Comparison of ENCODE assay signal across 1 mouse cellular context in the genomic region with DNA sequence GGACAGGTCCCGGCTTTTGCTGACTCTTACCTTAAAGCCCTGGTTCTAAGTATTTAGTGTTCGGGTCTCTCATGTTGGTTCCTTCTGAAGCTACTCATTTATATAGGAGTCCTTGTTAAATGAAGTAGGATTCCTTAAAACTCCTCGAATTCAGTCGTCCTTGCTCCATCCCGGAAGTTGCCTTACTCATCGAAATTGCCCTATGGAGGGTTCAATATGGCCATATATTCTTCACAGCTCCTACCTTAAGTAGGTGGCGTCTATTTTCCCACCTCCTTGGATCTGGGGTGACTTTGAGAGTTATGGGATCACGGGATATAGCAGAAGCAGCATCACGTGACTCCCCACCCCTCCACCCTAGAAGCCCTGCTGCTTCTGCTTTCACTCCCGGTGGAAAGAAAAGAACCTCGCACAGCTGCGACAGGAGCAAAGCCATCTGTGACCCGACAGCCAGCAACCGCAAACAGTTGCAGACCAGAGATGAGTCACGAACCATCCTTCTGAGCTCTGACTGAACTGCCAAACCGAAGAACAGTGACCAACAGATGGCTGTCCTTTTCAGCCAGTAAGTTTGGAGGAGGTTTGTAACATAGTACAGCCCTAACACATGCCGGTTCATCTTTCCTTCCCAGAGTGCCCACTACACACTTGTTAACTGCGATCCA.
TF ChIP-seq lines count a peak whose summit lies in the region.

No protein-coding gene starts in this region.

TF ChIP-seq in CH12.LX, 34 proteins besides CTCF, POLR2A, EP300 and RAD21 (continued from another document):
- TF ChIP-seq SIN3A (IDR thresholded peaks at IDR 0.05; ENCODE audit: low read length) = peak; percentile 96
- peak; percentile 92 for TF ChIP-seq MEF2A (IDR thresholded peaks at IDR 0.05; ENCODE audit: borderline replicate concordance, low read depth, low read length)
- 0 out of 2 replicates have a peak, but pooled peaks have one; percentile 57 for TF ChIP-seq UBTF (IDR thresholded peaks at IDR 0.05; ENCODE audit: low read depth, low read length)
- peak; percentile 100 for TF ChIP-seq TCF12 (IDR thresholded peaks at IDR 0.05; ENCODE audit: low read depth, low read length)
- no peak for TF ChIP-seq ZC3H11A (IDR thresholded peaks at IDR 0.05; ENCODE audit: low read depth, low read length)
- TF ChIP-seq PAX5 (IDR thresholded peaks at IDR 0.05; ENCODE audit: low read length) = no peak
- TF ChIP-seq MYC (IDR thresholded peaks at IDR 0.05; ENCODE audit: low read depth, low read length) = peak; percentile 88
- TF ChIP-seq IRF4 (IDR thresholded peaks at IDR 0.05; ENCODE audit: low read depth, low read length) = peak; percentile 95
- peak; percentile 29; the same call in 1 of the 2 replicates for TF ChIP-seq SMC3 (IDR thresholded peaks at IDR 0.05; ENCODE audit: low read depth, low read length)
- peak; percentile 29; the same call in 1 of the 2 replicates for TF ChIP-seq E2F4 (IDR thresholded peaks at IDR 0.05; ENCODE audit: insufficient replicate concordance, low read depth, low read length)
- no peak for TF ChIP-seq KAT2A (IDR thresholded peaks at IDR 0.05; ENCODE audit: insufficient replicate concordance, low read length)
- TF ChIP-seq RCOR1 (conservative IDR thresholded peaks at IDR 0.05; ENCODE audit: low read depth, low read length) = peak; percentile 93
- peak; percentile 94 for TF ChIP-seq MAX (IDR thresholded peaks at IDR 0.05; ENCODE audit: low read length)
- peak; percentile 96 for TF ChIP-seq USF1 (IDR thresholded peaks at IDR 0.05; ENCODE audit: low read depth, low read length)
- TF ChIP-seq ELF1 (IDR thresholded peaks at IDR 0.05; ENCODE audit: low read depth, low read length) = peak; percentile 74
- TF ChIP-seq ZKSCAN1 (IDR thresholded peaks at IDR 0.05; ENCODE audit: borderline replicate concordance, low read depth, low read length) = no peak
- peak; percentile 85 for TF ChIP-seq CHD2 (IDR thresholded peaks at IDR 0.05; ENCODE audit: low read length)
- TF ChIP-seq ETS1 (conservative IDR thresholded peaks at IDR 0.05; ENCODE audit: low read depth, low read length) = peak; percentile 99
- TF ChIP-seq HCFC1 (IDR thresholded peaks at IDR 0.05; ENCODE audit: low read depth, low read length) = peak; percentile 53
